Mouse (Mus musculus) heart, postnatal 0 days (tissue): ENCODE results near the gene App. TPM values are rescaled to one million over a fixed set of nuclear protein-coding genes. Genes with fewer than 3 reads are reported as not detected.

ENCODE experiments used
- ATAC-seq: fragments of 200-750 bp; cut with Nextera tagmentation; 2 replicates; pipeline ENCODE4 v1.8.0; 2017; ENCODE audit warnings: low read depth, moderate number of reproducible peaks, moderate library complexity; ENCODE audit not compliant: insufficient read depth
- DNase-seq: peaks from one replicate; pipeline ENCODE4 v3.0.0-alpha.2; 2016; ENCODE audit warnings: low spot score
- H3K27ac ChIP-seq: fragments of 300-500 bp; sonication (generic); 2 replicates; pipeline ENCODE4 v1.5.1; 2014; ENCODE audit warnings: low read depth, mild to moderate bottlenecking
- H3K27me3 ChIP-seq: fragments of 300-500 bp; sonication (generic); 2 replicates; pipeline ENCODE4 v1.6.1; 2014; ENCODE audit warnings: low read length, mixed read lengths; ENCODE audit not compliant: control insufficient read depth, insufficient read depth
- H3K36me3 ChIP-seq: fragments of 300-500 bp; sonication (generic); replicated peaks from 2 replicates; pipeline ENCODE4 v1.6.1; 2014; ENCODE audit warnings: low read length, mixed read lengths; ENCODE audit not compliant: control insufficient read depth, insufficient read depth
- H3K4me1 ChIP-seq: fragments of 300-500 bp; sonication (generic); 2 replicates; pipeline ENCODE4 v1.6.1; 2014; ENCODE audit warnings: antibody characterized with exemption; ENCODE audit not compliant: control insufficient read depth, insufficient read depth
- H3K4me2 ChIP-seq: fragments of 300-500 bp; sonication (generic); 2 replicates; pipeline ENCODE4 v1.6.1; 2014; ENCODE audit warnings: low read depth, mild to moderate bottlenecking, low read length, moderate library complexity
- H3K4me3 ChIP-seq: fragments of 300-500 bp; sonication (generic); 2 replicates; pipeline ENCODE4 v1.5.1; 2014; ENCODE audit warnings: low read depth, low read length
- H3K9ac ChIP-seq: fragments of 300-500 bp; sonication (generic); replicated peaks from 2 replicates; pipeline ENCODE4 v1.6.1; 2014; ENCODE audit warnings: low read depth, low read length, mixed read lengths
- H3K9me3 ChIP-seq: fragments of 300-500 bp; sonication (generic); replicated peaks from 2 replicates; pipeline ENCODE4 v1.6.1; 2016; ENCODE audit warnings: low read length; ENCODE audit not compliant: control insufficient read depth
- CTCF ChIP-seq: IDR thresholded peaks from 2 replicates; pipeline ENCODE4 v1.5.1; 2016; ENCODE audit warnings: antibody characterized with exemption, control low read depth, low read depth
- EP300 ChIP-seq: IDR thresholded peaks from 2 replicates; pipeline ENCODE4 v1.6.1; 2016; ENCODE audit warnings: antibody characterized with exemption, low read depth
- WGBS: fragments of 180-500 bp; shearing (Covaris S2); extraction: QIAGEN DNeasy Blood & Tissue Kit; methylation state at CpG from one replicate; pipeline ENCODE4 v1.1.7; 2014; 5-methylcytosine and 5-hydroxymethylcytosine counted together
- polyA plus RNA-seq: library from polyadenylated mRNA; unstranded; fragments of >200 nt; fragmentation: Nextera tagmentation; extraction: Ambion mirVana; gene quantifications from 2 replicates; pipeline ENCODE4 v1.2.1, GENCODE M21; 2015
- total RNA-seq: library from RNA; depleted of rRNA; stranded (reverse); fragments of >200 nt; gene quantifications from 2 replicates; pipeline ENCODE4 v1.2.3, GENCODE M21; 2014; ENCODE audit warnings: low replicate concordance

The App gene
- total and polyA plus RNA-seq, 2 experiments from 2014 or later = 122 to 139 TPM

- Histone ChIP-seq H3K36me3 (peaks cover 16% of the 10 kb centered on the region), H3K4me1 (peaks cover 4% of the 10 kb centered on the region), H3K27me3 (no peaks in the 10 kb centered on the region), H3K9me3 (no peaks in the 10 kb centered on the region), H3K4me2 (no peak overlapping the region), H3K9ac (no peak overlapping the region), H3K27ac (no peak overlapping the region), H3K4me3 (no peak overlapping the region)
- DNase-seq (no peak), ATAC-seq (no peak)
- 50% methylated on average over 5 of the region's 5 CpGs for WGBS
- no peak for TF ChIP-seq CTCF
- TF ChIP-seq EP300 = no peak
Measured at GRCm38 (mm10) chr16:84978589-84978988, 195.0 kb downstream of the App start.

- peak; percentile 63; the same call in 1 of the 2 replicates for ATAC-seq
Measured at GRCm38 (mm10) chr16:84974176-84974518, 199.4 kb downstream of the App start.

GRCm38 (mm10) chr16:84973446-84974175 lies 200.0 kb downstream of the App start:
- H3K4me1 ChIP-seq = peaks cover 8% of the 10 kb centered on the region
- H3K27ac ChIP-seq = peak overlapping the region; percentile 76
- DNase-seq = peak; percentile 30
- peaks cover 17% of the 10 kb centered on the region for H3K36me3 ChIP-seq
- no peaks in the 10 kb centered on the region for H3K9me3 ChIP-seq
- peak; percentile 81 for ATAC-seq
- WGBS = 71% methylated on average over 15 of the region's 15 CpGs
- H3K27me3 ChIP-seq = no peaks in the 10 kb centered on the region
- H3K9ac ChIP-seq = no peak overlapping the region
- H3K4me3 ChIP-seq = no peak overlapping the region
- no peak for TF ChIP-seq EP300
- TF ChIP-seq CTCF = no peak
- H3K4me2 ChIP-seq = peak overlapping the region; percentile 14; the same call in 1 of the 2 replicates

More at GRCm38 (mm10) chr16:84974176-84974518, 199.4 kb downstream of the App start:
- Histone ChIP-seq H3K4me1 (peaks cover 8% of the 10 kb centered on the region), H3K9me3 (no peaks in the 10 kb centered on the region), H3K9ac (no peak overlapping the region), H3K4me3 (no peak overlapping the region), H3K36me3 (peaks cover 12% of the 10 kb centered on the region), H3K4me2 (peak overlapping the region; percentile 14; the same call in 1 of the 2 replicates), H3K27ac (peak overlapping the region; percentile 76), H3K27me3 (no peaks in the 10 kb centered on the region)
- no peak for TF ChIP-seq EP300
- no peak for TF ChIP-seq CTCF
- WGBS = 36% methylated on average over 6 of the region's 6 CpGs
- no peak for DNase-seq

- Histone ChIP-seq H3K4me3 (no peak overlapping the region), H3K9ac (no peak overlapping the region), H3K4me2 (peak overlapping the region; percentile 10; the same call in 1 of the 2 replicates), H3K9me3 (no peaks in the 10 kb centered on the region), H3K4me1 (peaks cover 8% of the 10 kb centered on the region), H3K27me3 (no peaks in the 10 kb centered on the region), H3K27ac (peak overlapping the region; percentile 75), H3K36me3 (peaks cover 7% of the 10 kb centered on the region; the same call in 1 of the 2 replicates)
- TF ChIP-seq CTCF (no peak), EP300 (no peak)
- WGBS = 53% methylated on average over 16 of the region's 16 CpGs
- ATAC-seq (peak; percentile 65), DNase-seq (peak; percentile 36)
Measured at GRCm38 (mm10) chr16:84971535-84972330, 201.8 kb downstream of the App start.

- Histone ChIP-seq H3K36me3 (peaks cover 20% of the 10 kb centered on the region), H3K27ac (no peak overlapping the region), H3K9ac (no peak overlapping the region), H3K4me3 (no peak overlapping the region), H3K4me1 (peaks cover 4% of the 10 kb centered on the region; the same call in 1 of the 2 replicates), H3K27me3 (no peaks in the 10 kb centered on the region), H3K9me3 (no peaks in the 10 kb centered on the region), H3K4me2 (no peak overlapping the region)
- WGBS = 82% methylated on average over 7 of the region's 7 CpGs
- DNase-seq (no peak), ATAC-seq (no peak)
- TF ChIP-seq CTCF (no peak), EP300 (no peak)
Measured at GRCm38 (mm10) chr16:84969026-84969425, 204.5 kb downstream of the App start.
